Mouse (Mus musculus) liver, embryonic 15.5 days (tissue): ENCODE results near the gene Zfp454. TPM values are rescaled to one million over a fixed set of nuclear protein-coding genes. Genes with fewer than 3 reads are reported as not detected.

Source experiments
- ATAC-seq: fragments of 200-750 bp; cut with Nextera tagmentation; 2 replicates; pipeline ENCODE4 v1.8.0; 2017; ENCODE audit warnings: moderate number of reproducible peaks, mild to moderate bottlenecking, moderate library complexity; ENCODE audit not compliant: insufficient read depth
- H3K27ac ChIP-seq: fragments of 300-500 bp; sonication (generic); replicated peaks from 2 replicates; pipeline ENCODE4 v1.5.1; 2015; ENCODE audit warnings: mild to moderate bottlenecking, inconsistent platforms
- H3K27me3 ChIP-seq: fragments of 300-500 bp; sonication (generic); 2 replicates; pipeline ENCODE4 v1.6.1; 2015; ENCODE audit warnings: mild to moderate bottlenecking, inconsistent platforms
- H3K36me3 ChIP-seq: fragments of 300-500 bp; sonication (generic); replicated peaks from 2 replicates; pipeline ENCODE4 v1.6.1; 2015; ENCODE audit warnings: moderate library complexity, mild to moderate bottlenecking, inconsistent platforms
- H3K4me1 ChIP-seq: fragments of 300-500 bp; sonication (generic); replicated peaks from 2 replicates; pipeline ENCODE4 v1.6.1; 2015; ENCODE audit warnings: inconsistent platforms
- H3K4me2 ChIP-seq: fragments of 300-500 bp; sonication (generic); 2 replicates; pipeline ENCODE4 v1.6.1; 2015; ENCODE audit warnings: moderate library complexity, mild to moderate bottlenecking, inconsistent platforms
- H3K4me3 ChIP-seq: fragments of 300-500 bp; sonication (generic); replicated peaks from 2 replicates; pipeline ENCODE4 v1.5.1; 2015; ENCODE audit warnings: mild to moderate bottlenecking, inconsistent platforms
- H3K9ac ChIP-seq: fragments of 300-500 bp; sonication (generic); 2 replicates; pipeline ENCODE4 v1.6.1; 2015; ENCODE audit warnings: moderate library complexity, mild to moderate bottlenecking, inconsistent platforms
- H3K9me3 ChIP-seq: fragments of 300-500 bp; sonication (generic); replicated peaks from 2 replicates; pipeline ENCODE4 v1.6.1; 2016; ENCODE audit warnings: inconsistent platforms
- WGBS: fragments of 180-500 bp; shearing (Covaris S2); methylation state at CpG from one replicate; pipeline ENCODE4 v1.1.7; 2015; ENCODE audit warnings: mixed read lengths; ENCODE audit not compliant: insufficient replicate concordance; 5-methylcytosine and 5-hydroxymethylcytosine counted together
- polyA plus RNA-seq: library from polyadenylated mRNA; unstranded; fragments of >200 nt; fragmentation: Nextera tagmentation; extraction: Ambion mirVana; gene quantifications from 2 replicates; pipeline ENCODE4 v1.2.1, GENCODE M21; 2015

The Zfp454 gene
- 0.28 and 0.30 TPM in 2 replicates for polyA plus RNA-seq

- no peaks in the 10 kb centered on the region for H3K36me3 ChIP-seq
- no peaks in the 10 kb centered on the region for H3K9me3 ChIP-seq
- H3K4me2 ChIP-seq = peak within 1 kb of the TSS; percentile 54
- H3K27me3 ChIP-seq = no peaks in the 10 kb centered on the region
- no peak within 1 kb of the TSS for H3K9ac ChIP-seq
- H3K27ac ChIP-seq = no peak within 1 kb of the TSS
- ATAC-seq = peak; percentile 44; the same call in 1 of the 2 replicates
- no peaks in the 10 kb centered on the region for H3K4me1 ChIP-seq
- WGBS = 6% methylated on average over 26 of the region's 26 CpGs
- peak within 1 kb of the TSS; percentile 30 for H3K4me3 ChIP-seq
These were observed at the start of gene Zfp454 for GRCm38 (mm10) chr11:50887390-50888128. Gene Zfp454 (minus strand): TSS chr11:50887651.

- ATAC-seq = no peak
These were observed 44.6 kb upstream of the Zfp454 start for GRCm38 (mm10) chr11:50932040-50932439.

GRCm38 (mm10) chr11:50931451-50931866, 44.0 kb upstream of the Zfp454 start, which contains the start of gene Zfp354b:
Gene Zfp354b (minus strand): TSS chr11:50931633.
- Histone ChIP-seq H3K9ac (peak within 1 kb of the TSS; percentile 30), H3K27me3 (peaks cover 26% of the 10 kb centered on the region), H3K4me1 (0 out of 2 replicates have a peak, but pooled peaks cover 3% of the 10 kb centered on the region), H3K27ac (no peak within 1 kb of the TSS), H3K9me3 (no peaks in the 10 kb centered on the region), H3K36me3 (no peaks in the 10 kb centered on the region), H3K4me2 (peak within 1 kb of the TSS; percentile 78), H3K4me3 (peak within 1 kb of the TSS; percentile 60)
- WGBS = under 1% methylated on average over 18 of the region's 18 CpGs
- peak; percentile 70 for ATAC-seq

More at GRCm38 (mm10) chr11:50932040-50932439, 44.6 kb upstream of the Zfp454 start:
- Histone ChIP-seq H3K27me3 (peaks cover 26% of the 10 kb centered on the region), H3K9me3 (no peaks in the 10 kb centered on the region), H3K4me2 (peak overlapping the region; percentile 78), H3K9ac (no peak overlapping the region), H3K4me3 (no peak overlapping the region), H3K36me3 (no peaks in the 10 kb centered on the region), H3K27ac (no peak overlapping the region), H3K4me1 (0 out of 2 replicates have a peak, but pooled peaks cover 3% of the 10 kb centered on the region)
- WGBS = 25% methylated on average over 1 of the region's 1 CpGs

GRCm38 (mm10) chr11:50931021-50931420, 43.6 kb upstream of the Zfp454 start:
- no peaks in the 10 kb centered on the region for H3K9me3 ChIP-seq
- H3K27ac ChIP-seq = no peak overlapping the region
- peak overlapping the region; percentile 60 for H3K4me3 ChIP-seq
- H3K27me3 ChIP-seq = peaks cover 26% of the 10 kb centered on the region
- H3K9ac ChIP-seq = peak overlapping the region; percentile 30
- peak overlapping the region; percentile 78 for H3K4me2 ChIP-seq
- 0 out of 2 replicates have a peak, but pooled peaks cover 3% of the 10 kb centered on the region for H3K4me1 ChIP-seq
- ATAC-seq = peak; percentile 44
- H3K36me3 ChIP-seq = no peaks in the 10 kb centered on the region
- WGBS = 2% methylated on average over 16 of the region's 16 CpGs

- Histone ChIP-seq H3K4me2 (peak overlapping the region; percentile 78), H3K36me3 (no peaks in the 10 kb centered on the region)
These were observed 43.1 kb upstream of the Zfp454 start for GRCm38 (mm10) chr11:50930469-50931014.

GRCm38 (mm10) chr11:50915671-50916320, 28.3 kb upstream of the Zfp454 start, which contains the start of gene Zfp2:
Gene Zfp2 (minus strand): TSS chr11:50916165.
- Histone ChIP-seq H3K4me1 (no peaks in the 10 kb centered on the region; the same call in 1 of the 2 replicates), H3K4me2 (peak within 1 kb of the TSS; percentile 77), H3K9ac (peak within 1 kb of the TSS; percentile 63), H3K9me3 (no peaks in the 10 kb centered on the region), H3K36me3 (peaks cover 9% of the 10 kb centered on the region; the same call in 1 of the 2 replicates), H3K4me3 (peak within 1 kb of the TSS; percentile 66), H3K27me3 (no peaks in the 10 kb centered on the region), H3K27ac (no peak within 1 kb of the TSS)
- ATAC-seq = peak; percentile 93
- under 1% methylated on average over 47 of the region's 47 CpGs for WGBS

More at GRCm38 (mm10) chr11:50930469-50931014, 43.1 kb upstream of the Zfp454 start:
- Histone ChIP-seq H3K27me3 (peaks cover 26% of the 10 kb centered on the region), H3K4me1 (0 out of 2 replicates have a peak, but pooled peaks cover 3% of the 10 kb centered on the region), H3K9me3 (no peaks in the 10 kb centered on the region), H3K9ac (peak overlapping the region; percentile 30; the same call in 1 of the 2 replicates), H3K4me3 (peak overlapping the region; percentile 60), H3K27ac (no peak overlapping the region)
- no peak for ATAC-seq
- WGBS = 7% methylated on average over 14 of the region's 14 CpGs

GRCm38 (mm10) chr11:50914461-50914860, 27.0 kb upstream of the Zfp454 start:
- Histone ChIP-seq H3K27ac (no peak overlapping the region), H3K27me3 (no peaks in the 10 kb centered on the region), H3K4me1 (no peaks in the 10 kb centered on the region; the same call in 1 of the 2 replicates), H3K9ac (no peak overlapping the region), H3K9me3 (no peaks in the 10 kb centered on the region), H3K4me2 (no peak overlapping the region), H3K4me3 (no peak overlapping the region), H3K36me3 (peaks cover 18% of the 10 kb centered on the region)
- WGBS = 70% methylated on average over 3 of the region's 3 CpGs
- no peak for ATAC-seq

- no peaks in the 10 kb centered on the region; the same call in 1 of the 2 replicates for H3K4me1 ChIP-seq
- ATAC-seq = no peak
- 66% methylated on average over 1 of the region's 1 CpGs for WGBS
- no peaks in the 10 kb centered on the region for H3K27me3 ChIP-seq
- no peak overlapping the region for H3K4me3 ChIP-seq
- no peaks in the 10 kb centered on the region for H3K9me3 ChIP-seq
- H3K36me3 ChIP-seq = peaks cover 21% of the 10 kb centered on the region
- no peak overlapping the region for H3K9ac ChIP-seq
- H3K27ac ChIP-seq = no peak overlapping the region
- no peak overlapping the region for H3K4me2 ChIP-seq
These were observed 25.9 kb upstream of the Zfp454 start for GRCm38 (mm10) chr11:50913301-50913700.

- 76% methylated on average over 5 of the region's 5 CpGs for WGBS
- Histone ChIP-seq H3K36me3 (peaks cover 58% of the 10 kb centered on the region), H3K4me1 (no peaks in the 10 kb centered on the region)
These were observed 20.7 kb upstream of the Zfp454 start for GRCm38 (mm10) chr11:50908136-50908535.

GRCm38 (mm10) chr11:50897359-50897758, 9.9 kb upstream of the Zfp454 start:
- ATAC-seq = no peak
- Histone ChIP-seq H3K27ac (no peak overlapping the region), H3K4me3 (no peak overlapping the region), H3K4me1 (no peaks in the 10 kb centered on the region), H3K27me3 (no peaks in the 10 kb centered on the region), H3K4me2 (no peak overlapping the region), H3K36me3 (peaks cover 21% of the 10 kb centered on the region), H3K9ac (no peak overlapping the region), H3K9me3 (peaks cover 17% of the 10 kb centered on the region)
- WGBS = 42% methylated on average over 1 of the region's 1 CpGs

More at GRCm38 (mm10) chr11:50908136-50908535, 20.7 kb upstream of the Zfp454 start:
- no peak overlapping the region for H3K4me3 ChIP-seq
- H3K27ac ChIP-seq = no peak overlapping the region
- no peak overlapping the region for H3K9ac ChIP-seq
- no peak for ATAC-seq
- no peaks in the 10 kb centered on the region for H3K9me3 ChIP-seq
- H3K27me3 ChIP-seq = no peaks in the 10 kb centered on the region
- no peak overlapping the region for H3K4me2 ChIP-seq
